Mouse (Mus musculus): ENCODE results near the gene Pdcl.
A peak's percentile ranks its signal among the peaks of the same experiment; 100 is the strongest.

Gene Pdcl

GRCm38 (mm10) chr2:37358633-37359540 is at the start of gene Pdcl:
Gene Pdcl, minus strand, starts transcription at chr2:37359332.
- peak; percentile 97 to 98 for DNase-seq

- DNase-seq = no peak
These were observed 36.4 kb upstream of the Pdcl start for GRCm38 (mm10) chr2:37395539-37395938.

GRCm38 (mm10) chr2:37382921-37383320 is 23.8 kb upstream of the Pdcl start:
- no peak for DNase-seq

GRCm38 (mm10) chr2:37380189-37380588 is 21.1 kb upstream of the Pdcl start:
- peak; percentile 25 to 58 for DNase-seq

- DNase-seq = no peak
These were observed 16.9 kb upstream of the Pdcl start for GRCm38 (mm10) chr2:37376018-37376417.

- no peak for DNase-seq
These were observed 11.5 kb upstream of the Pdcl start for GRCm38 (mm10) chr2:37370651-37371050.

GRCm38 (mm10) chr2:37359908-37360307 is 776 bp upstream of the Pdcl start:
- no peak for DNase-seq

GRCm38 (mm10) chr2:37355571-37355970 is 3.6 kb downstream of the Pdcl start:
- DNase-seq = no peak

GRCm38 (mm10) chr2:37351671-37352070 is 7.5 kb downstream of the Pdcl start:
- no peak for DNase-seq

- peak in 1 of 2 experiments; percentile 43 for DNase-seq
These were observed 20.5 kb downstream of the Pdcl start for GRCm38 (mm10) chr2:37338497-37339187.

- no peak for DNase-seq
These were observed 25.8 kb downstream of the Pdcl start for GRCm38 (mm10) chr2:37333321-37333720.

GRCm38 (mm10) chr2:37326215-37326614 is 32.9 kb downstream of the Pdcl start, which contains the start of gene Olfr368:
Gene Olfr368, plus strand, starts transcription at chr2:37326515.
- DNase-seq = no peak
